8 mouse cellular contexts compared by ENCODE assay signal in genomic region chr15:103172537-103172936, GRCm38 (mm10). TPM values are rescaled to one million over a fixed set of nuclear protein-coding genes. Genes with fewer than 3 reads are reported as not detected.
DNase-seq lines count a peak whose midpoint lies in the region; ATAC-seq and TF ChIP-seq lines count a peak whose summit lies in the region.

No protein-coding gene starts in this region.

- no peak for ATAC-seq in forebrain, embryonic 12.5 days (ENCODE audit: low FRiP score)
- no peak for ATAC-seq in hindbrain, postnatal 0 days

- WGBS in forebrain, embryonic 10.5 days = 7% methylated on average over 10 of the region's 10 CpGs
- 5% methylated on average over 10 of the region's 10 CpGs for WGBS in forebrain, embryonic 12.5 days
- 6% methylated on average over 10 of the region's 10 CpGs for WGBS in hindbrain, postnatal 0 days

- TF ChIP-seq POLR2A in testis, adult 2 months (IDR thresholded peaks at IDR 0.05; ENCODE audit: control insufficient read depth, low read depth, low read length) = no peak

- no peaks in the 10 kb centered on the region for H3K9me3 ChIP-seq in forebrain, embryonic 10.5 days
- H3K9me3 ChIP-seq in forebrain, embryonic 12.5 days = no peaks in the 10 kb centered on the region
- no peaks in the 10 kb centered on the region for H3K9me3 ChIP-seq in hindbrain, postnatal 0 days (ENCODE audit: low read length)

- H3K4me2 ChIP-seq in forebrain, embryonic 12.5 days = no peak overlapping the region
- no peak overlapping the region for H3K4me2 ChIP-seq in hindbrain, postnatal 0 days (ENCODE audit: low read depth, low read length)

- H3K4me1 ChIP-seq in forebrain, embryonic 10.5 days = peaks cover 44% of the 10 kb centered on the region
- peaks cover 27% of the 10 kb centered on the region for H3K4me1 ChIP-seq in forebrain, embryonic 12.5 days
- H3K4me1 ChIP-seq in testis, adult 2 months (ENCODE audit: control insufficient read depth, insufficient read depth, low read length) = peaks cover 27% of the 10 kb centered on the region
- H3K4me1 ChIP-seq in hindbrain, postnatal 0 days (ENCODE audit: insufficient read depth, low read length) = 0 out of 2 replicates have a peak, but pooled peaks cover 3% of the 10 kb centered on the region

- H3K36me3 ChIP-seq in forebrain, embryonic 10.5 days (replicated peaks) = no peaks in the 10 kb centered on the region
- no peaks in the 10 kb centered on the region for H3K36me3 ChIP-seq in forebrain, embryonic 12.5 days (replicated peaks)
- no peaks in the 10 kb centered on the region for H3K36me3 ChIP-seq in testis, adult 2 months (ENCODE audit: control insufficient read depth, insufficient read depth, low read length)
- H3K36me3 ChIP-seq in hindbrain, postnatal 0 days (ENCODE audit: insufficient read depth, low read length) = no peaks in the 10 kb centered on the region

- peak; percentile 44; the same call in 1 of the 2 replicates for TF ChIP-seq CTCF in testis, adult 2 months (IDR thresholded peaks at IDR 0.05; ENCODE audit: control insufficient read depth, insufficient read depth, insufficient replicate concordance, low read depth, low read length)
- TF ChIP-seq CTCF in hindbrain, postnatal 0 days (IDR thresholded peaks at IDR 0.05; ENCODE audit: low read depth) = peak; percentile 88

- H3K27me3 ChIP-seq in forebrain, embryonic 10.5 days (ENCODE audit: poor library complexity, severe bottlenecking) = peaks cover 100% of the 10 kb centered on the region
- H3K27me3 ChIP-seq in forebrain, embryonic 12.5 days = peaks cover 100% of the 10 kb centered on the region
- H3K27me3 ChIP-seq in testis, adult 2 months (ENCODE audit: control insufficient read depth, insufficient read depth, low read length) = peaks cover 3% of the 10 kb centered on the region
- H3K27me3 ChIP-seq in hindbrain, postnatal 0 days (ENCODE audit: insufficient read depth, low read length) = peaks cover 64% of the 10 kb centered on the region

- peak; percentile 70 for DNase-seq in forebrain, embryonic 10.5 days (ENCODE audit: extremely low spot score, low spot score)
- DNase-seq in testis, postnatal 14 days (ENCODE audit: low spot score) = no peak
- peak; percentile 82 for DNase-seq in embryo, embryonic 10 days (ENCODE audit: low spot score)
- peak; percentile 83 for DNase-seq in hindbrain, postnatal 0 days (ENCODE audit: low spot score)
- DNase-seq in lung, postnatal 14 days = peak; percentile 72
- peak; percentile 70 for DNase-seq in right cerebral cortex, postnatal 14 days

- no peak overlapping the region for H3K27ac ChIP-seq in forebrain, embryonic 10.5 days
- no peak overlapping the region for H3K27ac ChIP-seq in forebrain, embryonic 12.5 days
- H3K27ac ChIP-seq in testis, adult 2 months (ENCODE audit: control insufficient read depth, insufficient read depth, low read depth, low read length) = no peak overlapping the region
- no peak overlapping the region for H3K27ac ChIP-seq in hindbrain, postnatal 0 days

- no peak overlapping the region for H3K9ac ChIP-seq in forebrain, embryonic 12.5 days
- no peak overlapping the region for H3K9ac ChIP-seq in hindbrain, postnatal 0 days (replicated peaks; ENCODE audit: low read length)

- H3K4me3 ChIP-seq in forebrain, embryonic 10.5 days = no peak overlapping the region
- H3K4me3 ChIP-seq in forebrain, embryonic 12.5 days (replicated peaks) = no peak overlapping the region
- no peak overlapping the region for H3K4me3 ChIP-seq in testis, adult 2 months (ENCODE audit: control insufficient read depth, low read depth, low read length)
- no peak overlapping the region for H3K4me3 ChIP-seq in hindbrain, postnatal 0 days (ENCODE audit: low read length)

RNA-seq across cellular contexts. Expression of gene Smug1, which starts 5.6 kb away (rescaled TPM):
- 21.7 and 21.8 TPM in 2 replicates for polyA plus RNA-seq in forebrain, embryonic 10.5 days (2016; fragmentation: Nextera tagmentation; extraction: Ambion mirVana)
- polyA plus RNA-seq in forebrain, embryonic 12.5 days (2016; fragmentation: Nextera tagmentation; extraction: Ambion mirVana) = 24.6 and 27.4 TPM in 2 replicates
- 3.4 and 3.8 TPM in 2 replicates for polyA plus RNA-seq in testis, adult 2 months (2012; rRNA removed)
- total RNA-seq in hindbrain, postnatal 0 days (2014; rRNA removed) = 22.7 and 40.1 TPM in 2 replicates
- polyA plus RNA-seq in hindbrain, postnatal 0 days (2015; fragmentation: Nextera tagmentation; extraction: Ambion mirVana) = 11.9 and 13.2 TPM in 2 replicates
